Mouse (Mus musculus): ENCODE results near the gene Bcl2l1. TPM values are rescaled to one million over a fixed set of nuclear protein-coding genes. Genes with fewer than 3 reads are reported as not detected.

Gene Bcl2l1
- total RNA-seq, 2 experiments from 2014 or later: 129 to 134 TPM

GRCm38 (mm10) chr2:152808178-152808577 is 23.4 kb downstream of the Bcl2l1 start:
- Histone ChIP-seq H3K27ac (peak overlapping the region; percentile 6; the same call in 1 of the 2 replicates), H3K4me3 (no peak overlapping the region)
- no peak for DNase-seq (ENCODE audit: low spot score in 2 of 2)
- TF ChIP-seq CTCF (conservative IDR thresholded peaks at IDR 0.05): no peak

- no peak overlapping the region for H3K4me3 ChIP-seq
- TF ChIP-seq CTCF (conservative IDR thresholded peaks at IDR 0.05): no peak
- H3K27ac ChIP-seq: peak overlapping the region; percentile 55
- no peak for DNase-seq (ENCODE audit: low spot score in 2 of 2)
These were observed 25.5 kb downstream of the Bcl2l1 start for GRCm38 (mm10) chr2:152806037-152806436.

- no peak for TF ChIP-seq CTCF (conservative IDR thresholded peaks at IDR 0.05)
- DNase-seq (ENCODE audit: low spot score in 2 of 2): no peak
- Histone ChIP-seq H3K4me3 (no peak overlapping the region), H3K27ac (peak overlapping the region; percentile 55)
These were observed 26.4 kb downstream of the Bcl2l1 start for GRCm38 (mm10) chr2:152805111-152805490.

GRCm38 (mm10) chr2:152804408-152805110 is 27.0 kb downstream of the Bcl2l1 start:
- Histone ChIP-seq H3K27ac (peak overlapping the region; percentile 55), H3K4me3 (no peak overlapping the region)
- no peak for DNase-seq (ENCODE audit: low spot score in 2 of 2)
- no peak for TF ChIP-seq CTCF (conservative IDR thresholded peaks at IDR 0.05)

GRCm38 (mm10) chr2:152803081-152803480 is 28.4 kb downstream of the Bcl2l1 start:
- DNase-seq (ENCODE audit: low spot score in 2 of 2): no peak
- H3K27ac ChIP-seq: peak overlapping the region; percentile 62; the same call in 1 of the 2 replicates
- H3K4me3 ChIP-seq: no peak overlapping the region
- no peak for TF ChIP-seq CTCF (conservative IDR thresholded peaks at IDR 0.05)

GRCm38 (mm10) chr2:152802303-152802702 is 29.2 kb downstream of the Bcl2l1 start:
- H3K4me3 ChIP-seq: no peak overlapping the region
- peak overlapping the region; percentile 62; the same call in 1 of the 2 replicates for H3K27ac ChIP-seq
- no peak for TF ChIP-seq CTCF (conservative IDR thresholded peaks at IDR 0.05)
- no peak for DNase-seq (ENCODE audit: low spot score in 2 of 2)

GRCm38 (mm10) chr2:152800762-152801113 is 30.8 kb downstream of the Bcl2l1 start:
- no peak overlapping the region for H3K4me3 ChIP-seq
- peak overlapping the region; percentile 68; the same call in 1 of the 2 replicates for H3K27ac ChIP-seq
- TF ChIP-seq CTCF (conservative IDR thresholded peaks at IDR 0.05): peak; percentile 26
- DNase-seq (ENCODE audit: low spot score in 2 of 2): no peak

- no peak for DNase-seq (ENCODE audit: low spot score in 2 of 2)
- Histone ChIP-seq H3K27ac (peak overlapping the region; percentile 68; the same call in 1 of the 2 replicates), H3K4me3 (no peak overlapping the region)
- TF ChIP-seq CTCF (conservative IDR thresholded peaks at IDR 0.05): no peak
These were observed 31.4 kb downstream of the Bcl2l1 start for GRCm38 (mm10) chr2:152799954-152800761.

GRCm38 (mm10) chr2:152797589-152797988 is 33.9 kb downstream of the Bcl2l1 start:
- TF ChIP-seq CTCF (conservative IDR thresholded peaks at IDR 0.05): no peak
- Histone ChIP-seq H3K4me3 (no peak overlapping the region), H3K27ac (peak overlapping the region; percentile 46; the same call in 1 of the 2 replicates)
- DNase-seq (ENCODE audit: low spot score in 2 of 2): no peak

- Histone ChIP-seq H3K27ac (peak overlapping the region; percentile 84), H3K4me3 (no peak overlapping the region)
- no peak for TF ChIP-seq CTCF (conservative IDR thresholded peaks at IDR 0.05)
- DNase-seq (ENCODE audit: low spot score in 2 of 2): no peak
These were observed 37.2 kb downstream of the Bcl2l1 start for GRCm38 (mm10) chr2:152794281-152794827.

- Histone ChIP-seq H3K4me3 (no peak overlapping the region), H3K27ac (peak overlapping the region; percentile 84)
- DNase-seq (ENCODE audit: low spot score in 2 of 2): no peak
- TF ChIP-seq CTCF (conservative IDR thresholded peaks at IDR 0.05): no peak
These were observed 38.1 kb downstream of the Bcl2l1 start for GRCm38 (mm10) chr2:152793381-152793780.

- no peak for TF ChIP-seq CTCF (conservative IDR thresholded peaks at IDR 0.05)
- H3K27ac ChIP-seq: peak overlapping the region; percentile 84
- no peak for DNase-seq (ENCODE audit: low spot score in 2 of 2)
- H3K4me3 ChIP-seq: no peak overlapping the region
These were observed 39.1 kb downstream of the Bcl2l1 start for GRCm38 (mm10) chr2:152792461-152792860.

GRCm38 (mm10) chr2:152789591-152789999 is 41.9 kb downstream of the Bcl2l1 start:
- no peak for TF ChIP-seq CTCF (conservative IDR thresholded peaks at IDR 0.05)
- H3K4me3 ChIP-seq: no peak overlapping the region
- DNase-seq (ENCODE audit: low spot score in 2 of 2): no peak
- peak overlapping the region; percentile 98 for H3K27ac ChIP-seq

Measured in layer of hippocampus, adult 2 months (tissue).